Mouse (Mus musculus): ENCODE data around the gene Slamf7. TPM values are rescaled to one million over a fixed set of nuclear protein-coding genes. Genes with fewer than 3 reads are reported as not detected.
"Not testable (repeated sequence)": the region's sequence is repeated elsewhere in the genome, so short reads cannot be mapped to it uniquely, and the experiment has no call there.

Slamf7 gene
- polyA plus RNA-seq, 1 experiment from 2014 or later = not detected

DNA sequence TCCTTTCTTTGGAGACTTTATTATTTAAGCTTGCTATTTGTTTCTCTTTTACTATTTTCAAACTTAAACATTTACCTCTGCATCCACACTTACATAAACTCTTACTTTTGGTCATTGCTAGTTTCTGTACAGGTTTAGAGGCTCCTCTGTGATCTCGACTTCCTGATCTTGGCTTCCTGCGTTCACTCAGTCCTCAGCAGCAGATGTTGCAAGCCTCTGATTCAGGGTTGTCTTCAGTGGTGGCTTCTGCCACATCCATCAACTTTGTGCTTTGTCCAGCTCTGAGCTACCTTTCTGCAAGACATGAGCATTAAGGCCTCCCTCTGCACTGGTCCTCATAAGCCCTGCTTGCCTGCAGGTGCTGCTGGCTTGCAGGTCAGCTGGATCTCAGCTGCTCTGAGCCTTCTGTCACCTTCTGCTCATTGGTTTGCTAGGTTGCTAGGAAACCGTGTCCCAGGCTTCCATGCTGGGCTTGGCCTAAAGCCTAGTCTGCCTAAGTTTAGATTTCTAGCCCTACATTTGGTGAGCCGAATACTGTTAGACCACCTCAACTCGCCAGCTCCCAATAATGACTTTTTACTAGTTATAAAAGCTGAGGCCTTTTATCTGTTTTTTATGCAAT lies 20.1 kb upstream of the Slamf7 start:
- Histone ChIP-seq H3K27me3 (ENCODE audit: control insufficient read depth, insufficient read depth, low read length) (no peaks in the 10 kb centered on the region), H3K4me1 (replicated peaks; ENCODE audit: control insufficient read depth, insufficient read depth, low read length) (no peaks in the 10 kb centered on the region), H3K36me3 (ENCODE audit: control insufficient read depth, insufficient read depth, low read length) (no peaks in the 10 kb centered on the region), H3K4me2 (replicated peaks; ENCODE audit: low read depth, low read length) (no peak overlapping the region), H3K4me3 (ENCODE audit: low read depth, low read length) (no peak overlapping the region), H3K9me3 (ENCODE audit: control insufficient read depth, low read length) (no peaks in the 10 kb centered on the region), H3K9ac (ENCODE audit: low read depth, low read length) (no peak overlapping the region), H3K27ac (ENCODE audit: low read depth, low read length) (no peak overlapping the region)
- 76% methylated on average over 5 of the region's 5 CpGs for WGBS
- DNase-seq (ENCODE audit: low spot score) = no peak
- no peak for ATAC-seq (ENCODE audit: low FRiP score)

DNA sequence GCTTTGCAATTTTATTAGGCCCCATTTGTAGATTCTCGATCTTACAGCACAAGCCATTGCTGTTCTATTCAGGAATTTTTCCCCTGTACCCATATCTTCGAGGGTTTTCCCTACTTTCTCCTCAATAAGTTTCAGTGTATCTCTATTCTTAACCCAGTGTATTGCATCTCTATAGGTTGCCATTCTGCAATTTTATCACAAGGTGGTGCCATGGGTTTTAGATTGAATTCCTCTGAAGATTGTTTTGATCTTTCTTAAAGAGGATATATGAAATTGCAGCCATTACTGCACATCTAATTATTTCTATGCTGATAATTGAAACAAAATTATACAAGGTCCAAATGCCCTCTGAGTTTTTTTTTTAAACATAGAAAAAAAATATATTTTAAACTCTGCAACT lies 19.6 kb upstream of the Slamf7 start:
- not testable (repeated sequence) for DNase-seq (ENCODE audit: low spot score); H3K36me3 ChIP-seq (ENCODE audit: control insufficient read depth, insufficient read depth, low read length); H3K4me3 ChIP-seq (ENCODE audit: low read depth, low read length); H3K9ac ChIP-seq (ENCODE audit: low read depth, low read length); H3K4me1 ChIP-seq (replicated peaks; ENCODE audit: control insufficient read depth, insufficient read depth, low read length); ATAC-seq (ENCODE audit: low FRiP score); H3K4me2 ChIP-seq (replicated peaks; ENCODE audit: low read depth, low read length); H3K27ac ChIP-seq (ENCODE audit: low read depth, low read length); H3K27me3 ChIP-seq (ENCODE audit: control insufficient read depth, insufficient read depth, low read length); H3K9me3 ChIP-seq (ENCODE audit: control insufficient read depth, low read length)
- 89% methylated on average over 2 of the region's 2 CpGs for WGBS

DNA sequence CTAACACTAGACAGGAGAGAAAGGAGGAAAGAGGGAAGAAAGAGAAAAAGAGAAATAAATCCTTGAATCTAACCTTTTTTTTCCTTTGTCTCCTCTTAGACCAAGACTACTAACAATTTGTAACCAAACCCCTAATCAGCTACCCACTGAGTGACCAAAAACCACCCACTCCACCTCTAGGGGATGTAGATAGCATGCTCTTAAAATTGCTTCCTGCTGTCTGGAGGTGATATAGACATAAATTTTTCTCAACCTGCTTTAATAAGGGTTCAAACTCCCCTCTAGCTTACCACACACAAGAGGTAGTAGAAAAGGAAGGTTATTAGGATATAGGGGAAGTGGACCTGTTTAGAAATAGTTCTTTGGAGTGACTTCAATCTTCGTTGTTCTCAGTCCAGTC lies 14.3 kb upstream of the Slamf7 start:
- ATAC-seq (ENCODE audit: low FRiP score) = no peak
- H3K9me3 ChIP-seq (ENCODE audit: control insufficient read depth, low read length) = no peaks in the 10 kb centered on the region
- H3K27ac ChIP-seq (ENCODE audit: low read depth, low read length) = no peak overlapping the region
- no peak for DNase-seq (ENCODE audit: low spot score)
- no peak overlapping the region for H3K4me2 ChIP-seq (replicated peaks; ENCODE audit: low read depth, low read length)
- no peaks in the 10 kb centered on the region for H3K4me1 ChIP-seq (replicated peaks; ENCODE audit: control insufficient read depth, insufficient read depth, low read length)
- WGBS = 77% methylated on average over 1 of the region's 1 CpGs
- no peaks in the 10 kb centered on the region for H3K27me3 ChIP-seq (ENCODE audit: control insufficient read depth, insufficient read depth, low read length)
- H3K9ac ChIP-seq (ENCODE audit: low read depth, low read length) = no peak overlapping the region
- H3K36me3 ChIP-seq (ENCODE audit: control insufficient read depth, insufficient read depth, low read length) = no peaks in the 10 kb centered on the region
- no peak overlapping the region for H3K4me3 ChIP-seq (ENCODE audit: low read depth, low read length)

DNA sequence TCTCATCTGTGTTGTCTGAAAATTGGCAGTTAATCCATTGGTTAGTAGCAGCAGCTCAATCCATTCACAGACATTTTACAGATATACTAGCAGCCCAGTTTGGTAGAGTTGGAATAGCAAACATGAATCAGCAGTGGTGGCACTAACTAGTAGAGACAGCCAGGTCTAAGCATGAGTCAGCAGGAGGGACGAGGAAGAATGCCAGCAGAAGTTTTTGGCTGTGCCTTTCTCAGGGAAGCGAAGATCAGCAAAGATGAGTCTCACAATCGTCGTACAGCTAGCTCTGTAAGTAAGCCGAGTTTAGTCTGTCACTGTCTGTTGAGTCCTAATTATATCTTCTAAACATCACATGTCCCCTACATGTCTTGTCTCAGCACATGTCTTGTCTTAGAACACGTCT lies 13.5 kb upstream of the Slamf7 start:
- Histone ChIP-seq H3K4me1 (replicated peaks; ENCODE audit: control insufficient read depth, insufficient read depth, low read length) (no peaks in the 10 kb centered on the region), H3K36me3 (ENCODE audit: control insufficient read depth, insufficient read depth, low read length) (no peaks in the 10 kb centered on the region), H3K27me3 (ENCODE audit: control insufficient read depth, insufficient read depth, low read length) (no peaks in the 10 kb centered on the region), H3K4me2 (replicated peaks; ENCODE audit: low read depth, low read length) (no peak overlapping the region), H3K9me3 (ENCODE audit: control insufficient read depth, low read length) (no peaks in the 10 kb centered on the region), H3K9ac (ENCODE audit: low read depth, low read length) (no peak overlapping the region), H3K4me3 (ENCODE audit: low read depth, low read length) (no peak overlapping the region), H3K27ac (ENCODE audit: low read depth, low read length) (no peak overlapping the region)
- no peak for ATAC-seq (ENCODE audit: low FRiP score)
- WGBS = 84% methylated on average over 6 of the region's 6 CpGs
- no peak for DNase-seq (ENCODE audit: low spot score)

DNA sequence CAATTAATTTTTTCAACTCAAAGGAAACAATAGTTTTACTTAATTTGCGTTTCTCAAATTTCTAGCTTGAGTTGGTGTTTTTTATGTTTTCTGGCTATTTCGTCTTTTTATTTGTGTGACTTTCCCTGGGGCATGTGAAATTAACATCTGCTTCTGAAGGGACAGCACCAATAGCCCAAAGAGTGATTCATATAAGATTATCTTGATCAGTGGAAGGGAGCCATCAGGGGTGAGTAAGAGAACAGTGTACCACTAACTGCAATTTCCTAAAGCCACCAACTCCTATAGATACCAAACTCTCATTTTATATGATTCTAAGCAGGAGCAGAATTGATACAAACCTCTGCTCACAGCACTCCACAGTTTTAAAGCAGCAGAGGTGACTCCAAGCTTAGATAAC lies 10.9 kb upstream of the Slamf7 start:
- no peak overlapping the region for H3K4me2 ChIP-seq (replicated peaks; ENCODE audit: low read depth, low read length)
- H3K9ac ChIP-seq (ENCODE audit: low read depth, low read length) = no peak overlapping the region
- no peak overlapping the region for H3K4me3 ChIP-seq (ENCODE audit: low read depth, low read length)
- H3K27ac ChIP-seq (ENCODE audit: low read depth, low read length) = no peak overlapping the region
- 87% methylated on average over 2 of the region's 2 CpGs for WGBS
- no peak for ATAC-seq (ENCODE audit: low FRiP score)
- H3K27me3 ChIP-seq (ENCODE audit: control insufficient read depth, insufficient read depth, low read length) = no peaks in the 10 kb centered on the region
- no peaks in the 10 kb centered on the region for H3K4me1 ChIP-seq (replicated peaks; ENCODE audit: control insufficient read depth, insufficient read depth, low read length)
- no peaks in the 10 kb centered on the region for H3K9me3 ChIP-seq (ENCODE audit: control insufficient read depth, low read length)
- DNase-seq (ENCODE audit: low spot score) = no peak
- H3K36me3 ChIP-seq (ENCODE audit: control insufficient read depth, insufficient read depth, low read length) = no peaks in the 10 kb centered on the region

DNA sequence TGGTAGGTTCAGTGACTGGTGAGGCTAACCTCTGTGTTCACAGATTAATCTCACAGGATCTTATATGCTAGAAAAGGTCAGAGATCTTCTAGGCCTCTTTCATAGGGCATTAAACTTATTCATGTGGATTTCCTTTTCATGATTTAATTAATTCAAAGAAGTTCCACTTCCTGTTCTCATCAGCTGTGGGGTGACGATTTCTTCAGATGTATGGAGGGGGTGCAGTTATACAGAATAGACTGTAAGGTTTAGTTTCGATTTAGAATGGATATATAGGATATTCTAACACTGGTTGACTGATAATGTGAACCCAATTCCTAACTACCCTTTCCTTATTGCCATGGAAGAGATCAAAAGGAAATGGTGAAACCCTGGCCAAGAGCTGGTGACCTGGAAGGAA lies 8.6 kb upstream of the Slamf7 start:
- 65% methylated on average over 2 of the region's 2 CpGs for WGBS
- Histone ChIP-seq H3K9ac (ENCODE audit: low read depth, low read length) (no peak overlapping the region), H3K27ac (ENCODE audit: low read depth, low read length) (no peak overlapping the region), H3K27me3 (ENCODE audit: control insufficient read depth, insufficient read depth, low read length) (no peaks in the 10 kb centered on the region), H3K4me1 (replicated peaks; ENCODE audit: control insufficient read depth, insufficient read depth, low read length) (no peaks in the 10 kb centered on the region), H3K9me3 (ENCODE audit: control insufficient read depth, low read length) (no peaks in the 10 kb centered on the region), H3K4me2 (replicated peaks; ENCODE audit: low read depth, low read length) (no peak overlapping the region), H3K4me3 (ENCODE audit: low read depth, low read length) (no peak overlapping the region), H3K36me3 (ENCODE audit: control insufficient read depth, insufficient read depth, low read length) (no peaks in the 10 kb centered on the region)
- DNase-seq (ENCODE audit: low spot score) (no peak), ATAC-seq (ENCODE audit: low FRiP score) (no peak)

DNA sequence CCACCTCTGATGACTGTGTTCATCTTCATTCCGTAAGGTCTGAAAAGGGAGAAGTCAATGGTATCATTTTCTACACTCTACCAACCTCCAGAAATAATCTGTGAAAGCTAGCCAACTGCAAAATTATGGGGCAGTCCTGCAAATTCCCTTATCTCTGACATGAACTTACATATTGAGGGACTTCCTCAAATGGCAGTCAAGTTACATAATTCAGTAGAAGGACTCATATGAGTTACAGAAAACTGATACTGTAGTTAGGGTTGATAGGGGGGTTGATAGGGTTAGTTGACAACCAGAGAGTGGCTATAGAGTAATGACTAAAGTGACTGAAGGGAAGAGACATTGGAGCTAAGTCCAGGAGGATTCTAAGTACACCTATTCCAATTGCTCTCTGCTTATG lies 7.6 kb upstream of the Slamf7 start:
- DNase-seq (ENCODE audit: low spot score) = no peak
- WGBS = 91% methylated on average over 1 of the region's 1 CpGs
- Histone ChIP-seq H3K9ac (ENCODE audit: low read depth, low read length) (no peak overlapping the region), H3K4me2 (replicated peaks; ENCODE audit: low read depth, low read length) (no peak overlapping the region), H3K9me3 (ENCODE audit: control insufficient read depth, low read length) (no peaks in the 10 kb centered on the region), H3K27ac (ENCODE audit: low read depth, low read length) (no peak overlapping the region), H3K4me1 (replicated peaks; ENCODE audit: control insufficient read depth, insufficient read depth, low read length) (no peaks in the 10 kb centered on the region), H3K4me3 (ENCODE audit: low read depth, low read length) (no peak overlapping the region), H3K36me3 (ENCODE audit: control insufficient read depth, insufficient read depth, low read length) (no peaks in the 10 kb centered on the region), H3K27me3 (ENCODE audit: control insufficient read depth, insufficient read depth, low read length) (no peaks in the 10 kb centered on the region)
- ATAC-seq (ENCODE audit: low FRiP score) = no peak

DNA sequence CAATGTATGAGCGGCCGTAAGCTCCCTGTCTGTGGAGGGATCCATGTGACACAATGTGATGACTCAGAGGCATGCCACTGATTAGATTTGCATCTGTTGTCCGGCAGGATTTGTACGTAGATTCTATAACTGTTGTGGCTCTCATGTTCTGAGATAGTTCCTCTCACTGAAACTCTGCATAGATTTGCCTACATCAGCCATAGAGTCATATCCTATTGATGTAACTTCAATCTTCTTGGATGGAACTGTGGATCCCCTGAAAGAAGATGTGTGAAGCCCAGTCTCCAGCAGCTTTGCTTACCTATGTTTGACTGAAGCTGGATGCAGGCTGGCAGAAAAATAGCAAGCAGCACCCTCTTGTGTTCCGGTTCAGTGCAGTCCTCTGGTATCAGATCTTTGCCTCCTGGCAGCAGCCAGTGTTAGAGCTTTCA lies 5.7 kb upstream of the Slamf7 start:
- 85% methylated on average over 5 of the region's 5 CpGs for WGBS
- Histone ChIP-seq H3K4me3 (ENCODE audit: low read depth, low read length) (no peak overlapping the region), H3K27ac (ENCODE audit: low read depth, low read length) (no peak overlapping the region), H3K36me3 (ENCODE audit: control insufficient read depth, insufficient read depth, low read length) (no peaks in the 10 kb centered on the region), H3K9me3 (ENCODE audit: control insufficient read depth, low read length) (no peaks in the 10 kb centered on the region), H3K9ac (ENCODE audit: low read depth, low read length) (no peak overlapping the region), H3K4me1 (replicated peaks; ENCODE audit: control insufficient read depth, insufficient read depth, low read length) (no peaks in the 10 kb centered on the region), H3K4me2 (replicated peaks; ENCODE audit: low read depth, low read length) (no peak overlapping the region), H3K27me3 (ENCODE audit: control insufficient read depth, insufficient read depth, low read length) (no peaks in the 10 kb centered on the region)
- no peak for DNase-seq (ENCODE audit: low spot score)
- no peak for ATAC-seq (ENCODE audit: low FRiP score)

DNA sequence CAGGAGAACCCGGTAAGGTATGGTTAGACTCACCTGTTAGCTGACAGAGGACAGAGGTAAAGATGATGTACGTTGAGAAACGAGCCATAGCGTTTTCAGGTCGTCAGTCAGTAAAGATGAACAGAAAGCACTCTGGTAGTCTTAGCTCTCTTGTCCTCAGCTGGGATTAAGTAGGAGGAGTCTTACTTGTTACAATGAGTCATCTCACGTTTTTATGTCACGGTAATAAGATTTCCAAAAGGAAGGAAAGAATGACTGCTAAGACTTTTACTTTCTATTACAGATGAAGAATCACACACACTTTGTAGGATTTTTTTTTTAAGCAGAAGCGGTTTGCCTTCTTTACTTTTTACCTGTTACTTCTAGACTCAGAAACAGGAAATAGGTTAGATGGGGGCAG lies 4.0 kb downstream of the Slamf7 start:
- Histone ChIP-seq H3K4me1 (replicated peaks; ENCODE audit: control insufficient read depth, insufficient read depth, low read length) (no peaks in the 10 kb centered on the region), H3K36me3 (ENCODE audit: control insufficient read depth, insufficient read depth, low read length) (no peaks in the 10 kb centered on the region), H3K9ac (ENCODE audit: low read depth, low read length) (no peak overlapping the region), H3K27me3 (ENCODE audit: control insufficient read depth, insufficient read depth, low read length) (no peaks in the 10 kb centered on the region), H3K27ac (ENCODE audit: low read depth, low read length) (no peak overlapping the region), H3K9me3 (ENCODE audit: control insufficient read depth, low read length) (no peaks in the 10 kb centered on the region), H3K4me3 (ENCODE audit: low read depth, low read length) (no peak overlapping the region), H3K4me2 (replicated peaks; ENCODE audit: low read depth, low read length) (no peak overlapping the region)
- DNase-seq (ENCODE audit: low spot score) (no peak), ATAC-seq (ENCODE audit: low FRiP score) (no peak)
- 84% methylated on average over 8 of the region's 8 CpGs for WGBS

All from hindbrain, embryonic 11.5 days (tissue).